Mouse (Mus musculus) intestine, embryonic 16.5 days (tissue): ENCODE data around the gene Iqcd. TPM values are rescaled to one million over a fixed set of nuclear protein-coding genes. Genes with fewer than 3 reads are reported as not detected.
A peak's percentile ranks its signal among the peaks of the same experiment; 100 is the strongest.

Experiments
- ATAC-seq: fragments of 200-750 bp; cut with Nextera tagmentation; 2 replicates; pipeline ENCODE4 v1.8.0; 2017; ENCODE audit warnings: moderate TSS enrichment, moderate library complexity
- H3K27ac ChIP-seq: fragments of 300-500 bp; sonication (generic); 2 replicates; pipeline ENCODE4 v1.5.1; 2014; ENCODE audit warnings: mild to moderate bottlenecking, low read length
- H3K27me3 ChIP-seq: fragments of 300-500 bp; sonication (generic); replicated peaks from 2 replicates; pipeline ENCODE4 v1.6.1; 2014; ENCODE audit warnings: low read length, control low read depth, mixed read lengths; ENCODE audit not compliant: control insufficient read depth, insufficient read depth
- H3K36me3 ChIP-seq: fragments of 300-500 bp; sonication (generic); 2 replicates; pipeline ENCODE4 v1.6.1; 2014; ENCODE audit warnings: low read length, control low read depth; ENCODE audit not compliant: control insufficient read depth, insufficient read depth
- H3K4me1 ChIP-seq: fragments of 300-500 bp; sonication (generic); 2 replicates; pipeline ENCODE4 v1.6.1; 2014; ENCODE audit warnings: low read length, control low read depth, mixed read lengths; ENCODE audit not compliant: control insufficient read depth, insufficient read depth
- H3K4me2 ChIP-seq: fragments of 300-500 bp; sonication (generic); 2 replicates; pipeline ENCODE4 v1.6.1; 2014; ENCODE audit warnings: low read depth, low read length, control low read depth
- H3K4me3 ChIP-seq: fragments of 300-500 bp; sonication (generic); 2 replicates; pipeline ENCODE4 v1.5.1; 2014; ENCODE audit warnings: mild to moderate bottlenecking, low read length
- H3K9ac ChIP-seq: fragments of 300-500 bp; sonication (generic); 2 replicates; pipeline ENCODE4 v1.6.1; 2014; ENCODE audit warnings: low read depth, low read length
- H3K9me3 ChIP-seq: fragments of 300-500 bp; sonication (generic); 2 replicates; pipeline ENCODE4 v1.6.1; 2016; ENCODE audit warnings: low read length, control low read depth; ENCODE audit not compliant: control insufficient read depth
- WGBS: fragments of 180-500 bp; shearing (Covaris S2); extraction: QIAGEN DNeasy Blood & Tissue Kit; methylation state at CpG from one replicate; pipeline ENCODE4 v1.1.7; 2014; 5-methylcytosine and 5-hydroxymethylcytosine counted together
- polyA plus RNA-seq: library from polyadenylated mRNA; unstranded; fragments of >200 nt; fragmentation: Nextera tagmentation; extraction: Ambion mirVana; gene quantifications from 2 replicates; pipeline ENCODE4 v1.2.1, GENCODE M21; 2015

Iqcd gene
- polyA plus RNA-seq, 1 experiment from 2014 or later: 0.27 TPM

- no peak overlapping the region for H3K9ac ChIP-seq
- H3K36me3 ChIP-seq: no peaks in the 10 kb centered on the region
- H3K4me2 ChIP-seq: no peak overlapping the region
- H3K4me1 ChIP-seq: no peaks in the 10 kb centered on the region
- H3K27me3 ChIP-seq: no peaks in the 10 kb centered on the region
- no peak overlapping the region for H3K27ac ChIP-seq
- peaks cover 5% of the 10 kb centered on the region for H3K9me3 ChIP-seq
- 79% methylated on average over 6 of the region's 6 CpGs for WGBS
- H3K4me3 ChIP-seq: no peak overlapping the region
- no peak for ATAC-seq
Observed at GRCm38 (mm10) chr5:120594485-120594884, 5.7 kb downstream of the Iqcd start.

GRCm38 (mm10) chr5:120599625-120600024 lies 10.8 kb downstream of the Iqcd start:
- H3K4me1 ChIP-seq: no peaks in the 10 kb centered on the region
- no peaks in the 10 kb centered on the region for H3K9me3 ChIP-seq
- no peak overlapping the region for H3K9ac ChIP-seq
- H3K4me3 ChIP-seq: no peak overlapping the region
- H3K27ac ChIP-seq: no peak overlapping the region
- 87% methylated on average over 6 of the region's 6 CpGs for WGBS
- H3K4me2 ChIP-seq: no peak overlapping the region
- H3K36me3 ChIP-seq: no peaks in the 10 kb centered on the region
- no peaks in the 10 kb centered on the region for H3K27me3 ChIP-seq
- ATAC-seq: 0 out of 2 replicates have a peak, but pooled peaks have one; percentile 29

GRCm38 (mm10) chr5:120600946-120601668 lies 12.3 kb downstream of the Iqcd start:
- H3K9ac ChIP-seq: no peak overlapping the region
- ATAC-seq: no peak
- WGBS: 52% methylated on average over 11 of the region's 11 CpGs
- no peaks in the 10 kb centered on the region for H3K27me3 ChIP-seq
- H3K4me2 ChIP-seq: no peak overlapping the region
- no peaks in the 10 kb centered on the region for H3K9me3 ChIP-seq
- H3K27ac ChIP-seq: no peak overlapping the region
- no peak overlapping the region for H3K4me3 ChIP-seq
- no peaks in the 10 kb centered on the region for H3K36me3 ChIP-seq
- H3K4me1 ChIP-seq: no peaks in the 10 kb centered on the region; the same call in 1 of the 2 replicates

- no peak overlapping the region for H3K4me2 ChIP-seq
- H3K27me3 ChIP-seq: no peaks in the 10 kb centered on the region
- H3K4me3 ChIP-seq: no peak overlapping the region
- ATAC-seq: no peak
- no peaks in the 10 kb centered on the region; the same call in 1 of the 2 replicates for H3K4me1 ChIP-seq
- no peaks in the 10 kb centered on the region for H3K36me3 ChIP-seq
- WGBS: 94% methylated on average over 12 of the region's 12 CpGs
- H3K27ac ChIP-seq: no peak overlapping the region
- no peak overlapping the region for H3K9ac ChIP-seq
- no peaks in the 10 kb centered on the region for H3K9me3 ChIP-seq
Observed at GRCm38 (mm10) chr5:120602210-120602609, 13.4 kb downstream of the Iqcd start.

- H3K27me3 ChIP-seq: no peaks in the 10 kb centered on the region
- no peaks in the 10 kb centered on the region; the same call in 1 of the 2 replicates for H3K4me1 ChIP-seq
- no peak overlapping the region for H3K4me2 ChIP-seq
- no peaks in the 10 kb centered on the region for H3K36me3 ChIP-seq
- WGBS: 69% methylated on average over 7 of the region's 7 CpGs
- no peaks in the 10 kb centered on the region for H3K9me3 ChIP-seq
- no peak overlapping the region for H3K9ac ChIP-seq
- H3K27ac ChIP-seq: no peak overlapping the region
- no peak overlapping the region for H3K4me3 ChIP-seq
- no peak for ATAC-seq
Observed at GRCm38 (mm10) chr5:120603515-120603914, 14.7 kb downstream of the Iqcd start.

- no peaks in the 10 kb centered on the region for H3K9me3 ChIP-seq
- H3K36me3 ChIP-seq: no peaks in the 10 kb centered on the region
- H3K4me2 ChIP-seq: peak overlapping the region; percentile 43
- no peaks in the 10 kb centered on the region; the same call in 1 of the 2 replicates for H3K4me1 ChIP-seq
- WGBS: 2% methylated on average over 6 of the region's 6 CpGs
- no peaks in the 10 kb centered on the region for H3K27me3 ChIP-seq
- H3K27ac ChIP-seq: no peak overlapping the region
- peak overlapping the region; percentile 12 for H3K9ac ChIP-seq
- peak; percentile 62 for ATAC-seq
- H3K4me3 ChIP-seq: peak overlapping the region; percentile 26
Observed at GRCm38 (mm10) chr5:120604839-120605238, 16.0 kb downstream of the Iqcd start.

GRCm38 (mm10) chr5:120605241-120605661 lies 16.4 kb downstream of the Iqcd start:
- H3K4me1 ChIP-seq: no peaks in the 10 kb centered on the region; the same call in 1 of the 2 replicates
- peak overlapping the region; percentile 26 for H3K4me3 ChIP-seq
- peak overlapping the region; percentile 12 for H3K9ac ChIP-seq
- H3K4me2 ChIP-seq: peak overlapping the region; percentile 43
- no peaks in the 10 kb centered on the region for H3K27me3 ChIP-seq
- no peaks in the 10 kb centered on the region for H3K36me3 ChIP-seq
- H3K9me3 ChIP-seq: no peaks in the 10 kb centered on the region
- WGBS: 3% methylated on average over 10 of the region's 10 CpGs
- no peak overlapping the region for H3K27ac ChIP-seq
- ATAC-seq: peak; percentile 22; the same call in 1 of the 2 replicates

GRCm38 (mm10) chr5:120605688-120606087 lies 16.9 kb downstream of the Iqcd start:
- WGBS: 0% methylated on average over 8 of the region's 8 CpGs
- Histone ChIP-seq H3K36me3 (no peaks in the 10 kb centered on the region), H3K9ac (no peak overlapping the region)

GRCm38 (mm10) chr5:120606590-120607200 lies 17.9 kb downstream of the Iqcd start:
- Histone ChIP-seq H3K27ac (no peak overlapping the region), H3K4me2 (no peak overlapping the region), H3K36me3 (no peaks in the 10 kb centered on the region), H3K4me1 (peaks cover 9% of the 10 kb centered on the region), H3K4me3 (no peak overlapping the region), H3K9ac (0 out of 2 replicates have a peak overlapping the region, but pooled peaks have one; percentile 4), H3K9me3 (no peaks in the 10 kb centered on the region), H3K27me3 (no peaks in the 10 kb centered on the region)
- ATAC-seq: no peak
- WGBS: 72% methylated on average over 25 of the region's 25 CpGs

More at GRCm38 (mm10) chr5:120605688-120606087, 16.9 kb downstream of the Iqcd start:
- H3K27me3 ChIP-seq: no peaks in the 10 kb centered on the region
- H3K4me3 ChIP-seq: peak overlapping the region; percentile 26; the same call in 1 of the 2 replicates
- no peaks in the 10 kb centered on the region for H3K9me3 ChIP-seq
- ATAC-seq: peak; percentile 62
- H3K4me1 ChIP-seq: no peaks in the 10 kb centered on the region; the same call in 1 of the 2 replicates
- H3K27ac ChIP-seq: no peak overlapping the region
- H3K4me2 ChIP-seq: peak overlapping the region; percentile 43
